Mouse (Mus musculus) right cerebral cortex, postnatal 14 days (tissue): ENCODE measurements around the gene Rbm48.
"Not testable (repeated sequence)": the region's sequence is repeated elsewhere in the genome, so short reads cannot be mapped to it uniquely, and the experiment has no call there.

Source experiments
- DNase-seq: peaks from one replicate; pipeline ENCODE4 v3.0.0; 2022

Gene Rbm48

DNA sequence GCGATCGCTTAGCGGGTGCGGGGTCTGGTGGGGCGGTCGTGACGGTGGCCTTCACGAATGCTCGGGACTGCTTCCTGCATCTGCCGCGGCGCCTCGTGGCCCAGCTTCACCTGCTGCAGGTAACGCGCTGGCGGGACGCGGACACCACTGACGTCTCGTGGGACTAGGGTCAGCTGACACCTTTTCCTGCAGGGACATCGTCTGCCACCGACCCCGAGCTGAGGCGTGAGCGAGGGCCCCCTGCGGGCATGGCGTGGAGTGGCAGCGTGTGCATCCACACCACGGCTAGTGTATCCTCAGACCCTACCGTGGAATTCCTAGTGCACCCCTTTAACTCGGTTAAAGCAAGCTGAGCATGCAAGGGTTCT, at the start of gene Rbm48:
TSS of gene Rbm48 (minus strand) at position 187 of the 368 bp plus-strand sequence.
- peak; percentile 88 for DNase-seq

- no peak for DNase-seq
Observed at GRCm38 (mm10) chr5:3645326-3645725, 48.9 kb upstream of the Rbm48 start.

GRCm38 (mm10) chr5:3644621-3645020, 48.2 kb upstream of the Rbm48 start:
- DNase-seq, result no peak

GRCm38 (mm10) chr5:3635286-3635685, 38.9 kb upstream of the Rbm48 start:
- no peak for DNase-seq

DNA sequence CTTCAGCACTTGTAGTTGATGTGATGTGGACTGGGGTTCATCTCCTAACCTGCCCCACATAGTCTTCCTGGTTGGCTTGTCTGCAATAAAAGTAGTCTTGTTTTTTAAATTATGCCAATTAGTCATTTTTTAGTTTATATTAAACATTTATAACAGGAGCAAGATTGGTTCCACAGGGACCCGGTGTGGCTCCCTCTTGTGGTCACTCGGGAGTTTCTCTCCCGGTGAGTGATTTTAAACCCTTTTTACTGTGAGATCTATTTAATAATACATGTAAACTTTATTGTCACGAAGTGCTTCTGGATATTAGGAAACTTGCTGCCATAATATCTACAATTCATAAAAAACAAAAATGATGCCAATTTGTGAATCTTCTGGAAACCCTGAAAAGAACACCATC, 37.6 kb upstream of the Rbm48 start:
- no peak for DNase-seq

DNA sequence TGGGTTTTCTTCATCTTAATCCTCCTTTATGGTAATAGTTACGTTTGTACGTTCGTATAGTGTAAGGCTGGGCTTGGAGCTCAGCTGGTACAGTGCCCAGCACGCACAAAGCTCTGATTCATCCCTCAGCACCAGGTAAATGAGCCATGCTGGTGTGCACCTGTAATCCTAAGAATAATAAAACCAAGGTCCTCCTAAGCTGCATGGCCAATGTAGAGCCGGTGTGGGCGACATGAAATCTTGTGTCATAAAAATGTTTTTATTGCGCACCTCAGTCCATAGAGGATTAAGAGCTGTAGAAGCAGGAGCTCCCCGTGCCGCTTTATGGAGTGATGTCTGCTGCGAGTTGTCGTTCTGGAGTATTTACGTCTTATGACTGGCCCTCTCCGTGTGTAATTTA, 36.9 kb upstream of the Rbm48 start:
- DNase-seq, result no peak

DNA sequence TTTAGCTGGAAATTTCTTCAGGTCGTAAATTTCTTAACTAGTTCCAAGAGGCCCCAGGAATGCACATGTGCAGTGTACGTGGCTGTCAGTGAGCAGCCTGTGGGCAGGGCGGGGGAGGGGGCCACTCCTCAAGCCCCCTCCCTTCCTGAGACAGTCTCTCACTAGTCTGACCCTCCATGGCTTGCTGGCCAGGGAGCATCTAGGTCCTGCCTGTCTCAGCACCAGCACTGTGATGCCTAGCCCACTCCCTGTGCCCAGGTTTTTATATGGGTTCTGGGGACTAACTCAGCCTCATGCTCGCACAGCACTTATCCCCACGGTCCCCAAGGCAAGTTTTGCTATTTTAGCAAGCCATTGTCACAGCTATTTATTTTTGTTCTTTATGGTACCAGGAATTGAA, 35.9 kb upstream of the Rbm48 start:
- DNase-seq, result no peak

DNA sequence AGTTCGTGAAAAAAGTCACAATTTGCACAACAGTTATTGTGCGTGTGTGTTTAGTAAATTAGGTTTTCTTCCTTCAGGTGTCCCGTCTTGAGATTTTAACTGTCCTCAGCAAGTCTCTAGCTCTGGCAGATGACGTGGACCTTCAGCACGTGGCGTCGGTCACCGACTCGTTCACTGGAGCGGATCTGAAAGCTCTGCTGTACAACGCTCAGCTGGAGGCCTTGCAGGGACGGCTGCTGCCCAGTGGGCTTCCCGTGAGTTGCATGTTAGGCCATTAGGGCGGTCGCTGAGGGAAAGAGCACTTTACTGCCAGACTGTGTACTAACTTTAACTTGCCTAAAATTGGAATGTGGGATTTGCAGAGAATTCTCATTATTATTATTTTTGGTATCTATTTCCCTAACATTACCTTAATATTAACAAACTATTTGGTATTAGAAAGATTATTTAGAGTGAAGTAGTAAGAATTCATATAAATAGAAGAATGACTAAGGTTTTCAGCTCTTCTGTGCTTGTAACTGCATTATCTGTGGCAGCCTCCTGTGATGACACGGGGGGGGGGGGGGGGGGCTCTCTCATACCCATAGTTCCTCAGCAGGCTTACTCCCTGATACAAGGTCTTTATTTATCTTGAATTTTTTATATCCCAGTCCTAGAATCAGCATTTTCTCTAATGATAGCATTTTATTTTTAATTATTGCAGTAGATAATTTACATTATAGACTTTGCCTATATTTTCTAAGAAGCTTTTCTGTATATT, 35.3 kb upstream of the Rbm48 start:
- no peak for DNase-seq

GRCm38 (mm10) chr5:3630055-3630454, 33.7 kb upstream of the Rbm48 start:
- DNase-seq, result no peak

GRCm38 (mm10) chr5:3620486-3620885, 24.1 kb upstream of the Rbm48 start:
- DNase-seq, result no peak

GRCm38 (mm10) chr5:3611835-3612234, 15.4 kb upstream of the Rbm48 start:
- not testable (repeated sequence) for DNase-seq

GRCm38 (mm10) chr5:3609241-3609640, 12.9 kb upstream of the Rbm48 start:
- DNase-seq, result no peak

- no peak for DNase-seq
Observed at GRCm38 (mm10) chr5:3607114-3607513, 10.7 kb upstream of the Rbm48 start.

- DNase-seq, result no peak
Observed at GRCm38 (mm10) chr5:3600790-3601189, 4.4 kb upstream of the Rbm48 start.

DNA sequence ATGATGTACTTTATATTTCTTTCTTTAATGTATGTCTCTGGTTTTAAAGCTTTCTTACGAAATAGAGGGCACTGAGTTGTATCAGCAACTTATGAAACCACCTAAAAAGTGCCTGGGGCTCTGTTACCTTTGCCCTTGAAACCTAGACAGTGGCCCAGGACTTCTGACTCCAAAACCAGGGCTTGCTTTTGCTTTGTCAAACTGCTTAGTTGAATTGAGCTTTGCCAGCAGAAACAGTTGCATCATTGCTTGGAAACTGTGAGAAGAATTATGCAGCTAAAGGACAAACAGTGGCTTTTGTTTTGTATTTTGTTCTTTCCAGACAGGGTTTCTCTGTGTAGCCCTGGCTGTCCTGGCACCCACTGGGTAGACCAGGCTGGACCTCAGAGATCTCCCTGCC, 3.9 kb upstream of the Rbm48 start:
- DNase-seq, result no peak

DNA sequence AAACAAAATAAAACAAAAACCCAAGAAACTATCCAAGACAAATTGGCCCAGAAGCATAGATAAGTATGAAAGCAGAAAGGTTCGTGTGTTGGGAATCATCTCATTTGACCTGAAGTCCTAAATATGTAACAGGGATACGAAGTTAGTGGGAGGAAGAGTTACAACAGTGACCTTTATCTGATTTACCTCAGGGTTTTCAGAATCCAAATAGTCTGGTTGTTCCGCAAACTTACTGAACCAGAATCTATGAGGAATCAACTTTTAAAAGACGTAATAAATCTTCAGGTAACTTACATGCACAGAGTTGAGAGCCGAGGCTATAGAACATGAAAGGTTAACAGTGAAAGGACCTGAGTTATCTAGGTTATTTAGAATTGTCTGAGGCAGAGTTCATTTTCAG, 2.4 kb upstream of the Rbm48 start:
- no peak for DNase-seq

- no peak for DNase-seq
Observed at GRCm38 (mm10) chr5:3597171-3597570, 786 bp upstream of the Rbm48 start.

GRCm38 (mm10) chr5:3595693-3596398, 539 bp downstream of the Rbm48 start, which contains the start of gene Pex1:
TSS of gene Pex1 (plus strand) at chr5:3596066.
- DNase-seq, result peak; percentile 93

GRCm38 (mm10) chr5:3579066-3579465, 17.3 kb downstream of the Rbm48 start:
- no peak for DNase-seq

GRCm38 (mm10) chr5:3577939-3578338, 18.4 kb downstream of the Rbm48 start:
- DNase-seq, result no peak

DNA sequence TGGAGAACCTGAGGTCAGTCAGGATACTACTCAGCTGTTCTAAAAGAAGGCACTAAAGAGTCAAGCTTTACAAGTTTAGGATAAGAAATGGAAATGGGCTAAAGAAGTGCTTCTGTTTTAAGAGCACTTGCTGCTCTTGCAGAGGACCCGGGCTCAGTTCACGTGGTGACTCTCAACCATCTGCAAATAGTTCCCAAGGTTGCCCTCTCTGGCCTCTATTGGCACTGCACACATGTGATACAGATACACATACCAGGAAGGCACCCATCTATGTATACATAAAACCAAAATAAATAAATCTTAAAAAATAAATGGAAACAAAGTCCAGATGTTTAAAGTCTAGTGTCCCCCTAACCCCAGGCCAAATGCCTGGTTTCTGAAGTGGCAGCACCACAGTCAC, 21.6 kb downstream of the Rbm48 start:
- no peak for DNase-seq

DNA sequence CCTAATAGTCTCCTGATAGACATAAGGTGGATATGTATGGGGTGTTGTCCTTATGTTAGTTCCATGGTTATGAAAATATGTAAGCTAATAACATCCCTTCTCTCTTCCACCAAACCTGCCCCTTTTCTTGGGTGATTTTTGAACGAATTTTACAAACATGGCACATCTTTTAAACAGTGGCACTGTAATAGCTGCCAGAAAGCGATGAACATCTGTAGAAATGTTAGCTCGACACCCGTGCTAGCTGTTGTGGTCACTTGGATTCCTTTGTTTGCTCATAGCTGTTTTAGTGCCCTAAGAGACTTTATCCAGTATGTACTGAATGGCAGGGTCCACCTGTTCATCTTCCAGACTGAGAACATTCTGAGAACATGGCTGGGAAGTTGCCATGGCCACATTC, 25.1 kb downstream of the Rbm48 start, which contains the start of gene 1700109H08Rik:
TSS of gene 1700109H08Rik (plus strand) at position 301 of the 400 bp plus-strand sequence.
- DNase-seq, result no peak

GRCm38 (mm10) chr5:3554198-3554597, 42.2 kb downstream of the Rbm48 start:
- no peak for DNase-seq

DNA sequence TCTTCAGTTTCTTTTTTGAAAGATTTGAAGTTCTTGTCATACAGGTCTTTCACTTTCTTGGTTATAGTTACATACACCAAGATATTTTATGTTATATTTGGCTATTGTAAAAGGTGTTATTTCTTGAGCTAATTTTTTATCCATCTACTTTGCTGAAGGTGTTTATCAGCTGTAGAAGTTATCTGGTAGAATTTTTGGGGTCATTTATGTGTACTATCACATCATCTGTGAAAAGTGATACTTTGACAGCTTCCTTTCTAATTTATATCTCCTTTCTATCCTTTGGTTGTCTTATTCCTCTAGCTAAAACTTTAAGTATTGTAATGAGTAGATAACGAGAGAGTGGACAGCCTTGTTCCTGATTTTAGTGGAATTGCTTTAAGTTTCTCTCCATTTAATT, 44.9 kb downstream of the Rbm48 start:
- DNase-seq, result no peak
